Mouse (Mus musculus): Measurements from ENCODE around the gene Rptor. TPM values are rescaled to one million over a fixed set of nuclear protein-coding genes. Genes with fewer than 3 reads are reported as not detected.

Gene Rptor
- polyA plus RNA-seq, 1 experiment from 2014 or later, result 15.6 TPM

DNA sequence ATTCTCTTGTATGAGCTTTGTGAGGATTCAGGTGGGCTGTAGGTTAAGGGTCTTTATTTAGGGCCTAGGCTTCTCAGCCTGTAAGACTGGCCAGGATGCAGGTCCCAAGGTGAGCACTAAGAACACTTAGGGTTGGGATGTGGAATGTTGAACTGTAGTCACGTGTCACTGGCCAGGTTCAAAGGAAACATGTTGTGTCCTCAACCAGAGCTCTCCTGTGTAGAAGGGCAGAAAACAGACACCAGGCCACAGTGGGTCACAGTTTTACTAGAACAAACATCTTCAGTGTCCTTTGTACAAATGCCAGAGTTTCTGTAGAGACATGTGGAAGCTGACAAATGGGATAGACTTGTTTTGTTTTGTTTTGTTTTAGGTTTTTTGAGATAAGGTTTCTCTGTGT is 138.7 kb downstream of the Rptor start:
- no peak for DNase-seq (ENCODE audit: low spot score)
- H3K27me3 ChIP-seq (ENCODE audit: insufficient read depth, poor library complexity, severe bottlenecking), result no peaks in the 10 kb centered on the region
- 85% methylated on average over 1 of the region's 1 CpGs for WGBS

DNA sequence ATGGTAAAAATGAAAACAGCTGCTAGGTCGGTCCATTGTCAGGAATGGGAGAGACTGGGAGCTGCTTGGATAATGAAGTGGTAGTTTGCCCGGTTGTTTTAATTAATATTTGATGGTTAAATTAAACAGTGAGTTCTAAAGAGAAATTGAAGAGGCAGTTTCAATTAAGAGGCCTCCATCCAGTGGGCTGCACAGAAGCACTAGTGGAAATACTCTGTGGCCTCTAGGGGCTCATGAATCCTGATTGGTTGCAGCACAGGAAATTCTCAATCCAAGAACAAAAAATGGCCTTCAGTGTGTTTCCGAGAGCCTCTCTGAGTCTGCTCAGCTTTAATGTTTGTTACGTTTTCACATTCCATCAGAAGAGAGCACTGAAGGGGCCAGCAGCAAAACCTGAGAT is 141.7 kb downstream of the Rptor start:
- Histone ChIP-seq H3K9me3 (no peaks in the 10 kb centered on the region), H3K36me3 (0 out of 2 replicates have a peak, but pooled peaks cover 3% of the 10 kb centered on the region), H3K27me3 (ENCODE audit: insufficient read depth, poor library complexity, severe bottlenecking) (no peaks in the 10 kb centered on the region), H3K27ac (no peak overlapping the region), H3K4me1 (peaks cover 21% of the 10 kb centered on the region), H3K4me3 (no peak overlapping the region)
- no peak for DNase-seq (ENCODE audit: low spot score)
- WGBS, result 77% methylated on average over 4 of the region's 4 CpGs

More for the DNA sequence above, 138.7 kb downstream of the Rptor start:
- Histone ChIP-seq H3K27ac (no peak overlapping the region), H3K4me3 (no peak overlapping the region), H3K9me3 (no peaks in the 10 kb centered on the region), H3K36me3 (0 out of 2 replicates have a peak, but pooled peaks cover 5% of the 10 kb centered on the region), H3K4me1 (peaks cover 42% of the 10 kb centered on the region)

DNA sequence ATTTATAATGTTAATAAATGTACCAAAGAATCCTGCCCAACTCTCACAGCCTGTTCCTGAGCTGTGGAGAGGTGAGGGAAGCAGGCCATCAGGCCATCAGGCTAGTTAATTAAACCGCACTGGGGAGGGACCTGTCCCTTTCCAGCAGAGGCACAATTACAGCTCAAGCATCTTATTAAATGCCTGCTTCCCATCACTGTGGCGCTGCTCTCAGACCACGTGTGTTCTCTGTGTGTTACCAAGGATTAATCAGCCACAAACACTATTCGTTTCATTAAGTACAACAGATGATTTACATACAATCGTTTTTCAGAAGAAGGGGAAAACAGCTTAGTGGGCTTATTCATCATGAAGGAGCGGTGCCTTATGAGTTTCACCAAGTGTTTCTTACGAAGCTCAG is 142.6 kb downstream of the Rptor start:
- Histone ChIP-seq H3K36me3 (0 out of 2 replicates have a peak, but pooled peaks cover 3% of the 10 kb centered on the region), H3K27me3 (ENCODE audit: insufficient read depth, poor library complexity, severe bottlenecking) (no peaks in the 10 kb centered on the region), H3K4me3 (no peak overlapping the region), H3K27ac (no peak overlapping the region), H3K9me3 (no peaks in the 10 kb centered on the region), H3K4me1 (peaks cover 17% of the 10 kb centered on the region; the same call in 1 of the 2 replicates)
- WGBS, result 91% methylated on average over 7 of the region's 7 CpGs
- DNase-seq (ENCODE audit: low spot score), result no peak

DNA sequence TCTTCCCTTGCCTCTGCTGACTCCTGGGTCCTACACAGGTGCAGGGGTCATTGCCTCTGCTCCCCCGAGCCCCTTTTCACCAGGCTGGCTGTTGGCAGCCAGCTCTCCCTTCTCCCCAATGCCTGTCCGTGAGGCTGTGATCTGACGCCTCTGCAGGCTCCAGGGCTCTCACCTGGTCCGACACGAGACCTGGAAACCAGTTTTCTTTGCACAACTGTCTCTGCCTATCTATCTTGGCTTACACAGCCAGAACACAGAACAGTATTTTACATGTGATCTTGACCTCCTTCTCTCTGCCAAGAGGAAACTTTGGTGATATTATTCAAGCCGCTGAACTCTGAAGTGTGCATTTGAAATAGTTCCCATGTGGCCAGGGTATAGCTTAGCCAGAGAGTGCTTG is 151.8 kb downstream of the Rptor start:
- no peaks in the 10 kb centered on the region for H3K4me1 ChIP-seq
- WGBS, result 83% methylated on average over 6 of the region's 6 CpGs
- H3K36me3 ChIP-seq, result peaks cover 31% of the 10 kb centered on the region
- H3K4me3 ChIP-seq, result no peak overlapping the region
- no peak overlapping the region for H3K27ac ChIP-seq
- no peaks in the 10 kb centered on the region for H3K27me3 ChIP-seq (ENCODE audit: insufficient read depth, poor library complexity, severe bottlenecking)
- DNase-seq (ENCODE audit: low spot score), result no peak
- H3K9me3 ChIP-seq, result no peaks in the 10 kb centered on the region

DNA sequence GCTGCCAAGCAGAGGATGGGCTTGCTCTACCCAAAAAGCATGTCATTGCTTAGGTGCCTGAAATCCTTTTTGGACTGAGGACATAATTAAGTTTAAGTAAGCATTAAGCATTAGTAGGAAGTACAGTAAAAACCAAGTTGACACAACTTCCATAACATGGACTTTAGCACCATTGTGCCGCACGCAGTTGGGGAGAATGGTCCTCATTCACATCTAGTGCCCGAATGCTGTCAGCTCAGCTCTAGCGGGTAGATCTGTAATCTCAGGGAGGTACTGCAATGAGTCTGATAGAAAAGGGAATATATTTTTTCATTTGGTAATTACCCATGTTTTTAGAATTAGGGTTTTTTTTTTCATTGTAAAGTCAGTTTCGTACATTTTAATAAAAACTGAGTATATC is 155.5 kb downstream of the Rptor start:
- Histone ChIP-seq H3K27ac (no peak overlapping the region), H3K4me1 (no peaks in the 10 kb centered on the region), H3K36me3 (peaks cover 29% of the 10 kb centered on the region), H3K27me3 (ENCODE audit: insufficient read depth, poor library complexity, severe bottlenecking) (no peaks in the 10 kb centered on the region), H3K9me3 (no peaks in the 10 kb centered on the region), H3K4me3 (no peak overlapping the region)
- no peak for DNase-seq (ENCODE audit: low spot score)
- 95% methylated on average over 5 of the region's 5 CpGs for WGBS

DNA sequence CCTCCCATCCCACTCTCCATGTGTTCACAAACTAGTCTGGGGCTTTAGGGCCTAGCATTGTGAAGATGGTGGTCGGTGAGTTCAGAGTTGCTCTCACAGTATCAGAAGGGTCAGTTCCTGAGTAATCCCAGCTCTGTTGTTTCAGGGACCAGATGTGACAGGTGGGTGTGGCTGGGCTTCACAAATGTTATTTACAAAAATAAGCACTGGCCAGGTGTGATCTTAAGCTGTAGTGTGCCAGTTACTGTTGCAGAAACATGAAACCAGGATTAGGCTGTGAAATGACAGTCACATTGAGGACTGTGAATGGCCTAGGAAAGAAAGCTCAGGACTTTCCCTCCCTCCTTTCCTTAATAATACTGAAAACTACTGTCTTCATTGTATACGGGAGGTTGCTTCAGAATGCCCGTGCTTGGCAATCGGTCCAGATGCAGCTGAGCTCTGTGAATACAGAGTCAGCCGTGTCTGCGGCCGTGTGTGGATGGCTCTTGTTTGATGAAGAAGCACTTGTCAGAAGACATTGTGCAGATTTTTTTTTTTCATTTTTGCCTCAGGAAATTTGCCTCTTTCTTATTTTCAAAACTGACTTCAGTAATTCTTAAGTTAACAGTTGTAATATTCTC is 156.1 kb downstream of the Rptor start:
- 86% methylated on average over 7 of the region's 7 CpGs for WGBS
- peaks cover 29% of the 10 kb centered on the region for H3K36me3 ChIP-seq
- no peak overlapping the region for H3K27ac ChIP-seq
- H3K4me3 ChIP-seq, result no peak overlapping the region
- H3K4me1 ChIP-seq, result no peaks in the 10 kb centered on the region
- no peaks in the 10 kb centered on the region for H3K9me3 ChIP-seq
- no peak for DNase-seq (ENCODE audit: low spot score)
- no peaks in the 10 kb centered on the region for H3K27me3 ChIP-seq (ENCODE audit: insufficient read depth, poor library complexity, severe bottlenecking)

DNA sequence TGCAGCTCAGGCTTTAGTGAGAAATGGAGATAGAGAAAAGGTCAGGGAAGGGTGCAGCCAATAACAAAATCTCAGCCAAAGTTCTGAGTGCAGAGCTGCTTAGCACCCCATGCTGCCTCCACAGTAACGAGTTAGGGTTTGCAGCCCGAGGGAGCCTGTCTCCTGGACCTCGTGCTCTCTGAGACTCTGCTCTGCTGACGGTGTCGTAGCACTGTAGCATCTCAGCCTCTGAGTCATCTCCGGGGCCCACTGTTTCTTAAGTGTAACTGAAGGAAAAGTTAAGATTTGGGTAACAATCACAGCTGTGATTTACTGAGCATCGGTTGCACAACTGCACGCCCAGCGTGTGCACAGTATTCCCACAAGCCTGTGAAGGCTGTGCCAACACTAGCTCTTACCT is 160.2 kb downstream of the Rptor start:
- H3K27me3 ChIP-seq (ENCODE audit: insufficient read depth, poor library complexity, severe bottlenecking), result no peaks in the 10 kb centered on the region

DNA sequence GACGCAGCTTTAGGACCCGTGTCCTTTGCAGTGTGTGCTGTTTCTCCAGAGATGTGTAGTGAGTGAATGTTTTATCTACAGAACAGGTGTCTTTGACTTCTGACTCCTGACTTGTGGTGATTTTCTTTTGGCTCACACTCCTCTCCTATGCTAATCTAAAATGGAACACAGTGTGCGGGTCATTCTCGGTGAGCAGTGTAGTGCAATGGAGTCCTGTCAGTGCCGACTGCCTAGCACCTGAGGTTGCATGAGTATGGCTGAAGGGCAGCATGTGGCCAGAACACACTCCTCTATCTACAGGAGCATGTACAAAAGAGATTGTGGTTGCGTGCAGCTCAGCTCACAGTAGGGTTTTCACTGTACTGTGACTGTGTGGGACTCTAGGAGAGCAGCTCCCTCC is 163.3 kb downstream of the Rptor start:
- 76% methylated on average over 6 of the region's 6 CpGs for WGBS
- H3K36me3 ChIP-seq, result peaks cover 1% of the 10 kb centered on the region; the same call in 1 of the 2 replicates
- no peak for DNase-seq (ENCODE audit: low spot score)
- H3K4me1 ChIP-seq, result peaks cover 34% of the 10 kb centered on the region
- no peaks in the 10 kb centered on the region for H3K9me3 ChIP-seq
- no peaks in the 10 kb centered on the region for H3K27me3 ChIP-seq (ENCODE audit: insufficient read depth, poor library complexity, severe bottlenecking)
- H3K27ac ChIP-seq, result no peak overlapping the region
- H3K4me3 ChIP-seq, result no peak overlapping the region

More for the DNA sequence above, 160.2 kb downstream of the Rptor start:
- H3K4me3 ChIP-seq, result no peak overlapping the region
- no peak overlapping the region for H3K27ac ChIP-seq
- H3K4me1 ChIP-seq, result peaks cover 23% of the 10 kb centered on the region
- no peaks in the 10 kb centered on the region for H3K9me3 ChIP-seq
- H3K36me3 ChIP-seq, result peaks cover 7% of the 10 kb centered on the region
- WGBS, result 84% methylated on average over 9 of the region's 9 CpGs
- no peak for DNase-seq (ENCODE audit: low spot score)

DNA sequence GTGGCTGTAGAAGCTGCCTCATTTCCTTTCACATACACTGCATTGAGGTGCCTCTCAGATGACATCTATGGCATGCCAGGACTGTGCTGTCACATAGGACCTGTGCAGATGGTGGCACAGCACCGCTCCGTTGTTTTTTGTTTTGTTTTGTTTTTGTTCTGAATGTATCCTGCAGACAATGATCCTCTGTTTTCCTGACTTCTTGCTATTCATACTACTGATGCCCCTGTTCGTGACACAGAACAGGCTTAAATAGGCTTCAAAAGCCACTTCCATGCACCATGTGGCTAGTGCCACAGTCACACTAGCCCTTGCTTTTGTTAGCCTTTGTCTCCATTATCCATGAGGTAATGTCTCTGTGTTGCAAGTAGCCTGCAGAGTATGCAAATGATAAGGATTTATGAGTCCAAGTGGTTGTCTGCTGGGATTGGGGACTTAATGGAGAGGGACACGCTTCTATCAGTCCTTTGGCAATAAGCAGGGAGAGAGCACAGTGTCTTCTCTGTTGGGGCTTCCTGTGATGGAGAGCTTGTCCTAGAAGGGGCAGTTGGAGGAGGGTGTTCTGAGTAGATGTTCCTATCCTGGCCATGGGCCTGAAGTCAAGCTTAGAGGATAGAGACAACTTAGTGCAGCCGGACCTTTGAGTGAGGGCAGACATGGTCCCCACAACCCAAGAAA is 164.2 kb downstream of the Rptor start:
- Histone ChIP-seq H3K27ac (no peak overlapping the region), H3K27me3 (ENCODE audit: insufficient read depth, poor library complexity, severe bottlenecking) (no peaks in the 10 kb centered on the region), H3K36me3 (peaks cover 10% of the 10 kb centered on the region; the same call in 1 of the 2 replicates), H3K4me1 (peaks cover 34% of the 10 kb centered on the region), H3K9me3 (no peaks in the 10 kb centered on the region), H3K4me3 (no peak overlapping the region)
- WGBS, result 76% methylated on average over 5 of the region's 5 CpGs
- DNase-seq (ENCODE audit: low spot score), result no peak

DNA sequence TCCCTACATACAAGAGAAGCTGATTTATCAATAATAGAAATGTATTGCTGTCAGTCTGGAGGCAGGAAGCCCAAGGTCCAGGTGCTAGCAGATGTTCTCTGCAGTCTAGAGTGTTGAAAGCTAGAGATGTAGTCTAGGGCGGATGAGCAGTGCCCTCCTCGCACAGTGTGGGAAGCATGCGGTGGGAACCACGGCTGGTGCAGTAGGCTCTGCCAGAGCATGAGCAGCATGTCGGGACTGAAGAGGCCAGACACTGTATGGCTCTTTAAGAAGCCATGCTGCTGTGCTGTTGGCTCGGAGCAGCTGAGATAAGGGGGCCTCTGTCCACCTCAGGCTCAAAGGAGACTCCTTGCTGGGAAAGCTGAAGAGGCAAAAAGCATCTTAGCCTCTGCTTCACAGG is 164.8 kb downstream of the Rptor start:
- Histone ChIP-seq H3K36me3 (peaks cover 10% of the 10 kb centered on the region; the same call in 1 of the 2 replicates), H3K4me3 (no peak overlapping the region), H3K4me1 (peaks cover 34% of the 10 kb centered on the region), H3K27ac (no peak overlapping the region), H3K9me3 (no peaks in the 10 kb centered on the region), H3K27me3 (ENCODE audit: insufficient read depth, poor library complexity, severe bottlenecking) (no peaks in the 10 kb centered on the region)
- DNase-seq (ENCODE audit: low spot score), result no peak
- WGBS, result 39% methylated on average over 6 of the region's 6 CpGs

DNA sequence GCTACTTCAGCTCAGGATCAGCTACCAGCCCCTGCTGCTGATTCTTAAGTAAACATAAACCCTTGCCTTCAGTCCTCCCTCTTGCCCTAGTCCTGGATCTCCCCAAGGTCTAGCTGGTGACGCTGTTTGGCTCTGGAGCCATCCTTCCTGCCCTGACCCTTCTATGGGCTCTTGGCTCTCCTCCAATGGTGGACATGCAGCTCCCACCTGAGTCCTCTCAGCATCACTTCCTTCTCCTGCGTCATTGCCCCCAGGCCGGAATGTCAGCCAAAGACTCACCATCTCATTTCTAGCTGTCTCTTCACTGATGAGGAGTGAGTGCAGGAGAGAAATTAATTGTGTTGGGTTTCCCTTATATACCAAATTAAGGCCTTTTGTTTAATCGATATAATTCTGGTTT is 165.8 kb downstream of the Rptor start:
- H3K36me3 ChIP-seq, result peaks cover 13% of the 10 kb centered on the region; the same call in 1 of the 2 replicates
- peaks cover 39% of the 10 kb centered on the region for H3K4me1 ChIP-seq

DNA sequence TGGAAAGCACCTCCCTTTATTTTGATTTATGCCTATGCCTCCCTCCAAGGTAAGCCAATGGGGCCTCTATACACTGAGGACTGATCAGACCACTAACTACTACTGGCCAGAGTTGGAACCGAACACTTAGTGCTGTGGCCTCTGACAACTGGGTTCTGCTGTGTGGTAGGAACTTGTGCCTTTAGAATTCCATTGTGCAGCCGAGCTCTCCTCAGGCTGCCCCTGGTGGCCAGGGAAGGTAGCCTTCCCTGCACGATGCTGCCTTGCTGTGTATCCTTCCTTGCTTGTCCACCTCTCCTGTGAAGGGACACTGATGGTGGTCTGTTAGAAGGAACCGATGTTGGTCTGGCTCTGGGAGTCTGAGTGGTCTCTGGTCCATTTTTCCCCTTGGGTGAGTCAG is 167.0 kb downstream of the Rptor start:
- Histone ChIP-seq H3K27me3 (ENCODE audit: insufficient read depth, poor library complexity, severe bottlenecking) (no peaks in the 10 kb centered on the region), H3K9me3 (no peaks in the 10 kb centered on the region), H3K27ac (no peak overlapping the region), H3K36me3 (peaks cover 15% of the 10 kb centered on the region; the same call in 1 of the 2 replicates), H3K4me3 (no peak overlapping the region), H3K4me1 (peaks cover 39% of the 10 kb centered on the region)
- no peak for DNase-seq (ENCODE audit: low spot score)
- 70% methylated on average over 4 of the region's 4 CpGs for WGBS

More for the DNA sequence above, 165.8 kb downstream of the Rptor start:
- Histone ChIP-seq H3K27ac (no peak overlapping the region), H3K27me3 (ENCODE audit: insufficient read depth, poor library complexity, severe bottlenecking) (no peaks in the 10 kb centered on the region), H3K9me3 (no peaks in the 10 kb centered on the region), H3K4me3 (no peak overlapping the region)
- 89% methylated on average over 4 of the region's 4 CpGs for WGBS
- no peak for DNase-seq (ENCODE audit: low spot score)

DNA sequence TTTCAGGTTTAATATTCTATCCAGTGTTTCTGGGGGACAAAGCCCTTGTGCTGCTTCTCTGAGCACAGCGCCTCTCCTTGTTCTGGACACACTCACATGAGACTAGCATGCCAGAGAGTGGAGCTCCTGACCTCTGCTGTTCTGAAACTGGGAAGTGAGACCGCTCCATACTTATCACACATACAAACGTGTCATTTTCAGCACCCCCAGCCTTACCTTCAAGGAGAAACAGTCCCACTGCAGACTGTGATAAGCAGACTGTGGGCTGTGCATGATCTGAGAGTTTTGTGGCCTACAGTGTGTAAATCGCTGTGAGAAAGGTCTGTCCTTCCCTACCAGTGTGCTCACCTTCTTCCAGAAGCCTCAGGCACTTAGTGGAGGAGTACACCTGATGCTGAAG is 168.3 kb downstream of the Rptor start:
- Histone ChIP-seq H3K27me3 (ENCODE audit: insufficient read depth, poor library complexity, severe bottlenecking) (no peaks in the 10 kb centered on the region), H3K27ac (no peak overlapping the region), H3K9me3 (0 out of 2 replicates have a peak, but pooled peaks cover 8% of the 10 kb centered on the region), H3K36me3 (peaks cover 25% of the 10 kb centered on the region), H3K4me3 (no peak overlapping the region), H3K4me1 (peaks cover 36% of the 10 kb centered on the region)
- WGBS, result 72% methylated on average over 4 of the region's 4 CpGs
- DNase-seq (ENCODE audit: low spot score), result no peak

All from heart, embryonic 10.5 days (tissue).